Mouse (Mus musculus) forebrain, embryonic 11.5 days (tissue): ENCODE results near the gene Zc3h12c. TPM values are rescaled to one million over a fixed set of nuclear protein-coding genes. Genes with fewer than 3 reads are reported as not detected.

Experiments used
- ATAC-seq: fragments of 200-750 bp; cut with Nextera tagmentation; replicated peaks from 2 replicates; pipeline ENCODE4 v1.8.0; 2017; ENCODE audit warnings: moderate TSS enrichment; ENCODE audit not compliant: low FRiP score
- DNase-seq: peaks from one replicate; pipeline ENCODE4 v3.0.0-alpha.2; 2017; ENCODE audit warnings: low spot score
- H3K27ac ChIP-seq: fragments of 300-500 bp; sonication (generic); 2 replicates; pipeline ENCODE4 v1.5.1; 2014; ENCODE audit warnings: low read depth, low read length
- H3K27me3 ChIP-seq: fragments of 300-500 bp; sonication (generic); 2 replicates; pipeline ENCODE4 v1.6.1; 2014; ENCODE audit warnings: mild to moderate bottlenecking, low read length, mixed read lengths; ENCODE audit not compliant: control insufficient read depth, insufficient read depth
- H3K36me3 ChIP-seq: fragments of 300-500 bp; sonication (generic); 2 replicates; pipeline ENCODE4 v1.6.1; 2014; ENCODE audit warnings: mild to moderate bottlenecking, low read length, moderate library complexity, mixed read lengths; ENCODE audit not compliant: control insufficient read depth, insufficient read depth
- H3K4me1 ChIP-seq: fragments of 300-500 bp; sonication (generic); replicated peaks from 2 replicates; pipeline ENCODE4 v1.6.1; 2014; ENCODE audit warnings: low read length, mixed read lengths; ENCODE audit not compliant: control insufficient read depth, insufficient read depth
- H3K4me2 ChIP-seq: fragments of 300-500 bp; sonication (generic); 2 replicates; pipeline ENCODE4 v1.6.1; 2014; ENCODE audit warnings: low read depth, mild to moderate bottlenecking, low read length, moderate library complexity, mixed read lengths; ENCODE audit not compliant: severe bottlenecking
- H3K4me3 ChIP-seq: fragments of 300-500 bp; sonication (generic); 2 replicates; pipeline ENCODE4 v1.5.1; 2014; ENCODE audit warnings: low read depth, low read length
- H3K9ac ChIP-seq: fragments of 300-500 bp; sonication (generic); 2 replicates; pipeline ENCODE4 v1.6.1; 2014; ENCODE audit warnings: low read length
- H3K9me3 ChIP-seq: fragments of 300-500 bp; sonication (generic); 2 replicates; pipeline ENCODE4 v1.6.1; 2016; ENCODE audit warnings: low read length, mixed read lengths; ENCODE audit not compliant: control insufficient read depth
- WGBS: fragments of 180-500 bp; shearing (Covaris S2); extraction: QIAGEN DNeasy Blood & Tissue Kit; methylation state at CpG from one replicate; pipeline ENCODE4 v1.1.7; 2014; 5-methylcytosine and 5-hydroxymethylcytosine counted together
- polyA plus RNA-seq: library from polyadenylated mRNA; unstranded; fragments of >200 nt; fragmentation: Nextera tagmentation; extraction: Ambion mirVana; gene quantifications from 2 replicates; pipeline ENCODE4 v1.2.1, GENCODE M21; 2014

The Zc3h12c gene
- polyA plus RNA-seq, 1 experiment from 2014 or later: 11.8 TPM

- DNase-seq: no peak
- no peaks in the 10 kb centered on the region for H3K9me3 ChIP-seq
- no peaks in the 10 kb centered on the region for H3K36me3 ChIP-seq
- no peak overlapping the region for H3K4me2 ChIP-seq
- WGBS: 84% methylated on average over 8 of the region's 8 CpGs
- ATAC-seq: no peak
- H3K27me3 ChIP-seq: no peaks in the 10 kb centered on the region
- no peak overlapping the region for H3K27ac ChIP-seq
- H3K4me3 ChIP-seq: no peak overlapping the region
- H3K4me1 ChIP-seq: 0 out of 2 replicates have a peak, but pooled peaks cover 1% of the 10 kb centered on the region
- H3K9ac ChIP-seq: no peak overlapping the region
Observed at GRCm38 (mm10) chr9:52104225-52104615, 64.2 kb downstream of the Zc3h12c start.

GRCm38 (mm10) chr9:52103448-52104224 lies 64.7 kb downstream of the Zc3h12c start:
- no peak overlapping the region for H3K9ac ChIP-seq
- no peak overlapping the region for H3K27ac ChIP-seq
- no peaks in the 10 kb centered on the region for H3K27me3 ChIP-seq
- H3K9me3 ChIP-seq: no peaks in the 10 kb centered on the region
- no peaks in the 10 kb centered on the region for H3K36me3 ChIP-seq
- 83% methylated on average over 9 of the region's 9 CpGs for WGBS
- ATAC-seq (no peak), DNase-seq (no peak)
- no peak overlapping the region for H3K4me2 ChIP-seq
- H3K4me1 ChIP-seq: 0 out of 2 replicates have a peak, but pooled peaks cover 1% of the 10 kb centered on the region
- H3K4me3 ChIP-seq: no peak overlapping the region

- no peak overlapping the region for H3K27ac ChIP-seq
- ATAC-seq: no peak
Observed at GRCm38 (mm10) chr9:52102060-52102844, 66.1 kb downstream of the Zc3h12c start.

GRCm38 (mm10) chr9:52100426-52100825 lies 67.9 kb downstream of the Zc3h12c start:
- ATAC-seq: no peak
- Histone ChIP-seq H3K27me3 (no peaks in the 10 kb centered on the region), H3K36me3 (no peaks in the 10 kb centered on the region), H3K27ac (no peak overlapping the region), H3K4me2 (no peak overlapping the region), H3K4me1 (0 out of 2 replicates have a peak, but pooled peaks cover 1% of the 10 kb centered on the region), H3K4me3 (no peak overlapping the region), H3K9ac (no peak overlapping the region), H3K9me3 (no peaks in the 10 kb centered on the region)
- WGBS: 92% methylated on average over 14 of the region's 14 CpGs
- no peak for DNase-seq

More at GRCm38 (mm10) chr9:52102060-52102844, 66.1 kb downstream of the Zc3h12c start:
- Histone ChIP-seq H3K27me3 (no peaks in the 10 kb centered on the region), H3K36me3 (no peaks in the 10 kb centered on the region), H3K9me3 (no peaks in the 10 kb centered on the region), H3K4me2 (no peak overlapping the region), H3K9ac (no peak overlapping the region), H3K4me3 (no peak overlapping the region), H3K4me1 (0 out of 2 replicates have a peak, but pooled peaks cover 1% of the 10 kb centered on the region)
- WGBS: 78% methylated on average over 13 of the region's 13 CpGs
- DNase-seq: no peak

- Histone ChIP-seq H3K27ac (no peak overlapping the region), H3K9ac (no peak overlapping the region), H3K36me3 (no peaks in the 10 kb centered on the region), H3K4me1 (0 out of 2 replicates have a peak, but pooled peaks cover 1% of the 10 kb centered on the region), H3K9me3 (no peaks in the 10 kb centered on the region), H3K4me2 (no peak overlapping the region), H3K27me3 (no peaks in the 10 kb centered on the region), H3K4me3 (no peak overlapping the region)
- ATAC-seq (peak; percentile 81), DNase-seq (peak; percentile 92)
- WGBS: 2% methylated on average over 7 of the region's 7 CpGs
Observed at GRCm38 (mm10) chr9:52098600-52098999, 69.8 kb downstream of the Zc3h12c start.

GRCm38 (mm10) chr9:52097386-52097785 lies 71.0 kb downstream of the Zc3h12c start:
- H3K9ac ChIP-seq: no peak overlapping the region
- no peak overlapping the region for H3K4me2 ChIP-seq
- no peaks in the 10 kb centered on the region for H3K4me1 ChIP-seq
- no peak for ATAC-seq
- no peaks in the 10 kb centered on the region for H3K36me3 ChIP-seq
- no peak overlapping the region for H3K4me3 ChIP-seq
- H3K27me3 ChIP-seq: no peaks in the 10 kb centered on the region
- 13% methylated on average over 1 of the region's 1 CpGs for WGBS
- no peak for DNase-seq
- H3K27ac ChIP-seq: no peak overlapping the region
- no peaks in the 10 kb centered on the region for H3K9me3 ChIP-seq

GRCm38 (mm10) chr9:52095666-52096065 lies 72.7 kb downstream of the Zc3h12c start:
- Histone ChIP-seq H3K27me3 (no peaks in the 10 kb centered on the region), H3K4me1 (no peaks in the 10 kb centered on the region), H3K9me3 (no peaks in the 10 kb centered on the region), H3K27ac (no peak overlapping the region), H3K9ac (no peak overlapping the region), H3K4me3 (no peak overlapping the region), H3K4me2 (no peak overlapping the region), H3K36me3 (no peaks in the 10 kb centered on the region)
- WGBS: 80% methylated on average over 3 of the region's 3 CpGs
- no peak for ATAC-seq
- no peak for DNase-seq

- Histone ChIP-seq H3K4me2 (no peak overlapping the region), H3K9me3 (no peaks in the 10 kb centered on the region), H3K27ac (no peak overlapping the region), H3K4me1 (no peaks in the 10 kb centered on the region), H3K4me3 (no peak overlapping the region), H3K27me3 (no peaks in the 10 kb centered on the region), H3K36me3 (no peaks in the 10 kb centered on the region), H3K9ac (no peak overlapping the region)
- DNase-seq: no peak
- ATAC-seq: no peak
- 91% methylated on average over 10 of the region's 10 CpGs for WGBS
Observed at GRCm38 (mm10) chr9:52094471-52094980, 73.8 kb downstream of the Zc3h12c start.
